Mouse (Mus musculus): ENCODE results near the gene Krt79. TPM values are rescaled to one million over a fixed set of nuclear protein-coding genes. Genes with fewer than 3 reads are reported as not detected.
A peak's percentile ranks its signal among the peaks of the same experiment; 100 is the strongest.

Krt79 gene
- polyA plus RNA-seq (2014; fragmentation: Nextera tagmentation; extraction: Ambion mirVana), result 0.35 TPM in 1 of 2 replicates, not detected in the other

- no peak within 1 kb of the TSS for H3K4me3 ChIP-seq (ENCODE audit: low read depth, low read length)
- ATAC-seq (replicated peaks; ENCODE audit: insufficient number of reproducible peaks, low FRiP score, low TSS enrichment, low read depth), result no peak
- H3K4me1 ChIP-seq (ENCODE audit: control insufficient read depth, insufficient read depth, low read length), result no peaks in the 10 kb centered on the region
- no peak within 1 kb of the TSS for H3K4me2 ChIP-seq (ENCODE audit: low read depth, low read length)
- DNase-seq (ENCODE audit: low spot score), result no peak
- H3K27me3 ChIP-seq (ENCODE audit: control insufficient read depth, insufficient read depth, low read length), result no peaks in the 10 kb centered on the region
- H3K27ac ChIP-seq (replicated peaks; ENCODE audit: low read depth, low read length), result no peak within 1 kb of the TSS
- 60% methylated on average over 5 of the region's 6 CpGs for WGBS
- H3K36me3 ChIP-seq (replicated peaks; ENCODE audit: control insufficient read depth, insufficient read depth, low read depth, low read length), result no peaks in the 10 kb centered on the region
- H3K9me3 ChIP-seq (replicated peaks; ENCODE audit: control insufficient read depth, low read length), result no peaks in the 10 kb centered on the region
- no peak within 1 kb of the TSS for H3K9ac ChIP-seq (replicated peaks; ENCODE audit: low read length)
Observed at GRCm38 (mm10) chr15:101940274-101940829, at the start of gene Krt79. Gene Krt79, minus strand, starts transcription at chr15:101940324.

- Histone ChIP-seq H3K27me3 (ENCODE audit: control insufficient read depth, insufficient read depth, low read length) (no peaks in the 10 kb centered on the region), H3K27ac (replicated peaks; ENCODE audit: low read depth, low read length) (no peak overlapping the region), H3K4me3 (ENCODE audit: low read depth, low read length) (no peak overlapping the region), H3K9me3 (replicated peaks; ENCODE audit: control insufficient read depth, low read length) (no peaks in the 10 kb centered on the region), H3K4me1 (ENCODE audit: control insufficient read depth, insufficient read depth, low read length) (no peaks in the 10 kb centered on the region), H3K4me2 (ENCODE audit: low read depth, low read length) (no peak overlapping the region), H3K9ac (replicated peaks; ENCODE audit: low read length) (no peak overlapping the region), H3K36me3 (replicated peaks; ENCODE audit: control insufficient read depth, insufficient read depth, low read depth, low read length) (no peaks in the 10 kb centered on the region)
- ATAC-seq (replicated peaks; ENCODE audit: insufficient number of reproducible peaks, low FRiP score, low TSS enrichment, low read depth), result no peak
- no peak for DNase-seq (ENCODE audit: low spot score)
- WGBS, result 63% methylated on average over 8 of the region's 8 CpGs
Observed at GRCm38 (mm10) chr15:101988714-101989113, 48.6 kb upstream of the Krt79 start.

GRCm38 (mm10) chr15:101988119-101988518, 48.0 kb upstream of the Krt79 start:
- H3K9me3 ChIP-seq (replicated peaks; ENCODE audit: control insufficient read depth, low read length), result no peaks in the 10 kb centered on the region
- no peaks in the 10 kb centered on the region for H3K36me3 ChIP-seq (replicated peaks; ENCODE audit: control insufficient read depth, insufficient read depth, low read depth, low read length)
- whole genome bisulfite sequencing, result under 1% methylated on average over 10 of the region's 10 CpGs
- no peak overlapping the region for H3K4me2 ChIP-seq (ENCODE audit: low read depth, low read length)
- DNase-seq (ENCODE audit: low spot score), result peak; percentile 90
- 0 out of 2 replicates have a peak, but pooled peaks have one; percentile 32 for ATAC-seq (replicated peaks; ENCODE audit: insufficient number of reproducible peaks, low FRiP score, low TSS enrichment, low read depth)
- H3K4me1 ChIP-seq (ENCODE audit: control insufficient read depth, insufficient read depth, low read length), result no peaks in the 10 kb centered on the region
- no peak overlapping the region for H3K4me3 ChIP-seq (ENCODE audit: low read depth, low read length)
- H3K27ac ChIP-seq (replicated peaks; ENCODE audit: low read depth, low read length), result no peak overlapping the region
- no peak overlapping the region for H3K9ac ChIP-seq (replicated peaks; ENCODE audit: low read length)
- H3K27me3 ChIP-seq (ENCODE audit: control insufficient read depth, insufficient read depth, low read length), result no peaks in the 10 kb centered on the region

GRCm38 (mm10) chr15:101984746-101985145, 44.6 kb upstream of the Krt79 start:
- Histone ChIP-seq H3K4me3 (ENCODE audit: low read depth, low read length) (no peak overlapping the region), H3K9ac (replicated peaks; ENCODE audit: low read length) (no peak overlapping the region), H3K9me3 (replicated peaks; ENCODE audit: control insufficient read depth, low read length) (no peaks in the 10 kb centered on the region), H3K36me3 (replicated peaks; ENCODE audit: control insufficient read depth, insufficient read depth, low read depth, low read length) (no peaks in the 10 kb centered on the region), H3K27ac (replicated peaks; ENCODE audit: low read depth, low read length) (no peak overlapping the region), H3K4me1 (ENCODE audit: control insufficient read depth, insufficient read depth, low read length) (no peaks in the 10 kb centered on the region), H3K27me3 (ENCODE audit: control insufficient read depth, insufficient read depth, low read length) (no peaks in the 10 kb centered on the region), H3K4me2 (ENCODE audit: low read depth, low read length) (peak overlapping the region; percentile 19; the same call in 1 of the 2 replicates)
- DNase-seq (ENCODE audit: low spot score) (no peak), ATAC-seq (replicated peaks; ENCODE audit: insufficient number of reproducible peaks, low FRiP score, low TSS enrichment, low read depth) (no peak)
- WGBS, result 19% methylated on average over 6 of the region's 6 CpGs

GRCm38 (mm10) chr15:101983949-101984601, 44.0 kb upstream of the Krt79 start:
- Histone ChIP-seq H3K4me1 (ENCODE audit: control insufficient read depth, insufficient read depth, low read length) (no peaks in the 10 kb centered on the region), H3K9me3 (replicated peaks; ENCODE audit: control insufficient read depth, low read length) (no peaks in the 10 kb centered on the region), H3K9ac (replicated peaks; ENCODE audit: low read length) (peak overlapping the region; percentile 40), H3K4me2 (ENCODE audit: low read depth, low read length) (peak overlapping the region; percentile 42), H3K27me3 (ENCODE audit: control insufficient read depth, insufficient read depth, low read length) (no peaks in the 10 kb centered on the region), H3K27ac (replicated peaks; ENCODE audit: low read depth, low read length) (no peak overlapping the region), H3K4me3 (ENCODE audit: low read depth, low read length) (peak overlapping the region; percentile 11; the same call in 1 of the 2 replicates), H3K36me3 (replicated peaks; ENCODE audit: control insufficient read depth, insufficient read depth, low read depth, low read length) (no peaks in the 10 kb centered on the region)
- DNase-seq (ENCODE audit: low spot score) (peak; percentile 98), ATAC-seq (replicated peaks; ENCODE audit: insufficient number of reproducible peaks, low FRiP score, low TSS enrichment, low read depth) (peak; percentile 89)
- 4% methylated on average over 15 of the region's 15 CpGs for WGBS

- H3K4me3 ChIP-seq (ENCODE audit: low read depth, low read length), result no peak overlapping the region
- H3K9ac ChIP-seq (replicated peaks; ENCODE audit: low read length), result peak overlapping the region; percentile 40
- H3K4me1 ChIP-seq (ENCODE audit: control insufficient read depth, insufficient read depth, low read length), result no peaks in the 10 kb centered on the region
- H3K27ac ChIP-seq (replicated peaks; ENCODE audit: low read depth, low read length), result no peak overlapping the region
- DNase-seq (ENCODE audit: low spot score) (no peak), ATAC-seq (replicated peaks; ENCODE audit: insufficient number of reproducible peaks, low FRiP score, low TSS enrichment, low read depth) (no peak)
- no peaks in the 10 kb centered on the region for H3K27me3 ChIP-seq (ENCODE audit: control insufficient read depth, insufficient read depth, low read length)
- no peaks in the 10 kb centered on the region for H3K9me3 ChIP-seq (replicated peaks; ENCODE audit: control insufficient read depth, low read length)
- H3K36me3 ChIP-seq (replicated peaks; ENCODE audit: control insufficient read depth, insufficient read depth, low read depth, low read length), result no peaks in the 10 kb centered on the region
- H3K4me2 ChIP-seq (ENCODE audit: low read depth, low read length), result peak overlapping the region; percentile 42
- 78% methylated on average over 13 of the region's 13 CpGs for WGBS
Observed at GRCm38 (mm10) chr15:101983315-101983948, 43.3 kb upstream of the Krt79 start.

GRCm38 (mm10) chr15:101980849-101981248, 40.7 kb upstream of the Krt79 start:
- no peak for ATAC-seq (replicated peaks; ENCODE audit: insufficient number of reproducible peaks, low FRiP score, low TSS enrichment, low read depth)
- H3K36me3 ChIP-seq (replicated peaks; ENCODE audit: control insufficient read depth, insufficient read depth, low read depth, low read length), result no peaks in the 10 kb centered on the region
- H3K4me2 ChIP-seq (ENCODE audit: low read depth, low read length), result no peak overlapping the region
- H3K4me3 ChIP-seq (ENCODE audit: low read depth, low read length), result no peak overlapping the region
- DNase-seq (ENCODE audit: low spot score), result no peak
- 57% methylated on average over 6 of the region's 6 CpGs for WGBS
- H3K9ac ChIP-seq (replicated peaks; ENCODE audit: low read length), result no peak overlapping the region
- H3K27me3 ChIP-seq (ENCODE audit: control insufficient read depth, insufficient read depth, low read length), result no peaks in the 10 kb centered on the region
- no peaks in the 10 kb centered on the region for H3K4me1 ChIP-seq (ENCODE audit: control insufficient read depth, insufficient read depth, low read length)
- no peaks in the 10 kb centered on the region for H3K9me3 ChIP-seq (replicated peaks; ENCODE audit: control insufficient read depth, low read length)
- H3K27ac ChIP-seq (replicated peaks; ENCODE audit: low read depth, low read length), result no peak overlapping the region
